Mouse (Mus musculus) kidney, adult 8-10 months (tissue): ENCODE results near the gene Atf6.

Source experiments
- DNase-seq, 2 experiments: peaks; one replicate each; pipeline ENCODE4 v3.0.0; 2022

Gene Atf6

GRCm38 (mm10) chr1:170701582-170701981 lies 166.0 kb downstream of the Atf6 start:
- DNase-seq: no peak

DNA sequence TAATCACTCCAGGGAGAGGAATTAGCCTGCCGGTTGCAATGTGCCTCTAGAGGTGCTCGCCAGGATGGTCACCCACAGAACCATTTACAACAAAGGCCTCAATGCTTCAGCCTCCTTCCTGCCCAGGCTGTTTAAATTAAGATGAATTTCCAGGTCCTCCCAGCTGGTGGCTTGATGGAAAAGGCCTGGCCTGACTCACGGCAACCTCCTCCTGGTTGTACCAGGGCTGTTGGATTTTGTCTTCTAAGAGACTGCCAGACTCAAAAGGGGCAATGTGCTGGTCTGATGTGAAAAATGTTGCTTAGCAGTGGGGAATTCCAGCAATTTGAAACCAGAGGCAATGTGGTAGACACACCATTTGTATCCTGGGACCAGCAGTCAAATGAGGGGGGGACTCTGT lies 166.4 kb downstream of the Atf6 start:
- no peak for DNase-seq

GRCm38 (mm10) chr1:170700496-170701027 lies 167.0 kb downstream of the Atf6 start:
- no peak for DNase-seq

DNA sequence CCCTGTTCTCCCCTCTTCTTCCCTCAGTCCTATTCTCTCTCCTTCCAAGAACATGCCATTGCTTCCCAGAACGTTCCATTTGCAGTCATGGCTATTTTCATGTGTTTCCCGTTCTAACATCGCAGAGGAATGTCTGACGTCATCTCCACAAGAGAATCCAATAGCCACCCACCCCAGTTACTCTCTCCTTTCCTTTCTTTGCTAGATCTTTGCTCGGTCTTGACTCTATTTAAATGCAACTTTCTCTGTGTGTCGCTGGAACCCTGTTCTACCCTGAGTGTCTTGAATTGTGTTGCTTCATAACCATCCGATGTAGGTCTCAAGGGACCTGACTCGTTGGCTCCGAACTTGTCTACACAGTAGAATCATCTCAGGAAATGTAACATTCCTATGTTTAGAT lies 168.0 kb downstream of the Atf6 start:
- DNase-seq: no peak

DNA sequence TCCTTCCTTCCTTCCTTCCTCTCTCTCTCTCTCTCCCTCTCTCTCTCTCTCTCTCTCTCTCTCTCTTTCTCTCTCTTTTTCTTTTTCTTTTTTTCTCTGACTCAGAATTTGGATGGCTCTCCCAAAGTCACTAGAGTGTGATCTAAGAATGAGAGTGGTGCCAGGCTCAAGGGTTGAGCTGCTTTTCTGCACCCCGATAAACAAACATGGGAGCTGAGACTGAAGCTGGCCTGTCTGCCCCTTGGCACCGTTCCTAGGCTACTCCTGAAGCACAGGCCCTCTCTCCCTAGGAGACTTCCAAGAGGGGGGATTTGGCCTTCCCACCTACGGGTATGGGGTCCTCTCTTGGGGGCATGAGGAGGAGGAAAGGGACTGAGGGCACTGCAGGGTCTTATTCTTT lies 168.8 kb downstream of the Atf6 start:
- DNase-seq: no peak

DNA sequence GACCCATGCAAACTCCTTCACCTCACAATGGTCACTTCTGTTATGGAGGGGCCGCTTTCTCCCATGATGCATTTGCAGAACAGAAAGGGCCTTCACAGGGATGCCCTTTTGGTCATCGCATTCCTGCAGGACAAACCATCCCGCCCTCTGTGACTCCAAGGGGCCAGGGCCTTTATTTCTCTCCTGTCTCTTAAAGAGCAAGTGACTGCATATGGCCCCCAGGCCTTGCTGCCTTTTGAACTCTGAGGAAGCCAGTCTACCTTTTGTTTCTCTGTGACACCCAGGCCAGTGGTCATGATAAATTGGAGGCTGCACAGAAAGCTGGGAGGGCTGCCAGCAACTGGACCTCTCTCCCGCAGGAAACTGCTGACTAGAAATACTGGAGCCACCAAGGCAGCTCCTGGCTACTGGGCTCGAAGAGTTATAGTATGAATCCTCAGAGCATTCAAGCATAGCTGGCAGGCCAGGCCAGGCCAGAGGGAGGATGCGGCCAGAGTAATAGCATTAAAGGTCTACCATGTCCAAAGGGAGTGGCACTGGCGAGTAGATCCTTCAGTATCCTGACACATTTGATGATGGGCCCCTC lies 169.7 kb downstream of the Atf6 start:
- peak; percentile 53 to 74 for DNase-seq

GRCm38 (mm10) chr1:170696996-170697395 lies 170.6 kb downstream of the Atf6 start:
- DNase-seq: no peak

DNA sequence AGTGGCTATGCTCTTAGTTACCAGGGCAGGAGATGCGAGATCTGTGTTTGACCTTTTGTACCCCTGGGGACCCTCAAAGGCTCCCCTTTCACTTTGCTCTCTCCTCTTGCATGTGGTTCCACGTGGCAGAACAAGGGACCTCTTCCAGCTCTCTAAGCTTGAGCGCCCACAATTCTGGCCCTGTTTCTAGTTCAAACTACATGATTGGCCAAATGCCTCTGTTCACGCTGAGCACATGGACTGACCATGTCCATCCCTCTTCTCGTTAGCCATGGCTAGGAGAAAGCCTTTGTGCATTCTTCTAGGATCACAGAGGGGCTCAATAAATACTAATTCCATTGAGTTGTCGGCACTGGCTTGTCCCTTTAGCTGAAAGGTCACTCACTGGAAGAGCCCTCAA lies 172.2 kb downstream of the Atf6 start:
- peak in 1 of 2 experiments; percentile 33 for DNase-seq

GRCm38 (mm10) chr1:170694821-170695291 lies 172.7 kb downstream of the Atf6 start:
- peak; percentile 51 to 67 for DNase-seq

- no peak for DNase-seq
These were observed 176.3 kb downstream of the Atf6 start for GRCm38 (mm10) chr1:170691301-170691700.

DNA sequence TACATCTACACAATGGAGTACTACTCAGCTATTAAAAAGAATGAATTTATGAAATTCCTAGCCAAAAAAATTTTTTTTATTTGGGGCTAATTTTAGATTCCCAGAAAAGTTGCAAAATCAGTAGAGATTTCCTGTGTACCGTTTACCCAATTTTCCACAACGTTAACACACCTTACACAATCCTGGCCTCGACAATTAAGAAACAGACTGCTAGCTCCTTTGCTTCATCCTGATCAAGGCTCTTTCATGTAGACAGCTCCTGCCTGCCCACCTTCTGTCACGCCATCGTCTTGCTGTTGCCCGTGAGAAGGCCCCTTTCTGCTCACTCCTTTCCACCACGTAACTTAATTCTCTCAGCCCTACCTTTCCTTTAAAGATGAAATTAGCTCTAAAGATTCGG lies 177.8 kb downstream of the Atf6 start:
- DNase-seq: no peak

DNA sequence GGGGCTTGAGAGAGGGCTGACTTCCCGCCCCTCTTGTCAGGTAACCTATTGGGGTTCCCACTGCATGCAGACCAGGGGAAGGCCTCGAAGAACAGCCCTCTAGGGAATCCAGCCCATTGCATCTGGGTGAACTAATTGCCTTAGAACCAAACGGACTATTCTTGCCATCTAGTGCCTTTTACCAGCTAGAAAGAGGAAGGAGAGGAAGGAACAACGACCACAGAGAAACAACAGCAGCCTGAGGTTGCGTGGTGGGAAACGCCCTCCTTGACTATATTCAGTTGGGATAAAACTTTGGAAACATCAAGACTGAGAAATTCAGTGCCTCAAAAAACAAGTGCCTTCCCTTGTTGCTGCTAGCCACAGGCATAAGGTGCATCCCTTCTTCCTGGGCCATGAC lies 183.7 kb downstream of the Atf6 start:
- no peak for DNase-seq

- DNase-seq: no peak
These were observed 187.9 kb downstream of the Atf6 start for GRCm38 (mm10) chr1:170679624-170680023.

DNA sequence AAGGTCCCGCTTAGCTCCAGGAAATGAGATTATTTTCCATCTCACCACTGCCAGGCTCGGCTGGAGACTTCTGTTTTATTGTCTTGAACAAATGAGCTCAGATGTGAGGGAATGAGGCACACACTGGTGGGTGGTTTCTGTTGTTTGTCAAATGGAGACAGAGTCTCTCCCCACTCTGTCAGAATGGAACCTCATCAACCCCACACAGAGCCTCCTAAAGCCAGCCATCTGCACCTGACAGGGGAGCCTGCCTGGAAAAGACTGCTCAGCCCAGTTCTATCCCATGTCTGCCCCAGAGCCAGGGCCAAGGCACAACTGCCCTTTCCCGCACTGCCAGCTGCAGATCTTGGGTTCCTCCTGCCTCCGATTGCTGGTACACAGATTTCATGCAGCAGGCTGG lies 188.7 kb downstream of the Atf6 start:
- DNase-seq: no peak

DNA sequence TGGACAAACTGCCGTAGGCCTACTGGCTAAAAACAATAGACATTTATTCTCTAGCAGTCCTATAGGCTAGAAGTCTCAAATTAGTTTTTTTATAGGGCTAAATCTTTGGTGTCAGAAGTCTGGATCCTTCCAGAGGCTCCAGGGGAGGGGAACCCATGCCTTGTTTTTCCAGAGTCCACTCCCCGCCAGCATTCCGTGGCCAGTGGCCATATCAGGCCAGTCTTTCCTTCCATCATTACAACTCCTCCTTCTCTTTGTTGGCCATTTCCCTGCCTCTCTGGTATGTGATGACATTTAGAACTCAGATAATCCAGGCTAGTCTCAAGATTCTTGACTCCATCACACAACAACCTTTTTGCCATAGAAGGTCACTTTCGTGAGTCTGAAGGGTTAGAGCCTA lies 189.9 kb downstream of the Atf6 start:
- DNase-seq: no peak

GRCm38 (mm10) chr1:170674184-170674775 lies 193.3 kb downstream of the Atf6 start:
- DNase-seq: no peak

- DNase-seq: no peak
These were observed 202.4 kb downstream of the Atf6 start for GRCm38 (mm10) chr1:170665200-170665599.

GRCm38 (mm10) chr1:170664620-170665185 lies 202.9 kb downstream of the Atf6 start:
- no peak for DNase-seq

DNA sequence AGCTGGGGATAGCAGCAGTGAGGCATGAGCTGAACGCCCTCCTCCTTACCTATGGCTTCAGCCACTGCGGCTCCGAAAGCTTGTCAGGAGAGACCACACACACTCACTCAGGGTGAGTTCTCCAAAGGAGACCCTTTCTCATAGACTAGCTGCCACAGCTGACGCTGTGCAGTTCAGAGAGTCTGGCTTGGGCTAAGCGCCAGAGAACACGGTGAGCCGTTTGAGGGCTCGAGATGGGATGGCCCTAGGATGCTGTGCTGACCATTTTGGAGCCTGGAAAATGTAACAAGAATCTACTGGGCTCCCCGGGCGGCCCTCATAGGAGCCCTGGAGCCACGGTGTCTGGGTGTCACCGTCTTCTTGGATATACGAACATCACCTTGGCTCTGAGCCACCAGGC lies 208.3 kb downstream of the Atf6 start:
- DNase-seq: no peak

- no peak for DNase-seq
These were observed 209.8 kb downstream of the Atf6 start for GRCm38 (mm10) chr1:170657643-170658314.

- no peak for DNase-seq
These were observed 210.4 kb downstream of the Atf6 start for GRCm38 (mm10) chr1:170657228-170657521.

GRCm38 (mm10) chr1:170656518-170657227 lies 210.9 kb downstream of the Atf6 start:
- DNase-seq: no peak

DNA sequence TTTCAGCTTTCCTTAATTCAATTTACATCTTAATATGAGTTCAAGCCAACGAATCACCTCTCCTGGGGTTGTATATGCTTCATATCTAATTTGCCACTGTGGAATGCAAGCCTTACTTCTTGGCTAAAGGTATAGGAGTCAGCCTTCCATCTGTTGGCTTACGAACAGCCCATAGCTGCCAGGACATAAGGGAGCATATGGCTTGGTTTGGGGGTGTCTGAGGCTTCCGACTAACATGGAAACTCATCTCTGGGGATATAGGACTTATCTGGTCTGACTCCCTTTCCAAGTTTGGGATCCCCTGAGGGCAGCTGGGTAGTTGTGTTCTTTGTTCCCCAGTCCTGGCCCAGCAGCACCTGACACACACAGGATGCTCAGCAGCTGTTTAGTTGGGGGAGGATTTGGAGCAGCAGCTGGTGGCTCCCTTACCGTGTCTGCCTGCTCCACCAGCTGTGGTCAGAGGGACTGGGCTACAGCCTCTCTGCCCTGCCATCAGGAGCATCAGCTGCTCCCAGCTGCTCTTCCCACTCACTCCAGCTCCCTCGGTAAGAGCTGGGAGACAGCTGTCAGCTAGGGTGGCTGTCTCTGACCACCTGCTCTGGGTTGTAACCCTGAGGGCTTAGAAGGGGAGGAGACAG lies 212.2 kb downstream of the Atf6 start:
- DNase-seq: no peak
